Mouse (Mus musculus) MEL (cell line): Measurements from ENCODE around the gene Socs7.

Experiments used
- CHD1 ChIP-seq: IDR thresholded peaks from 2 replicates; pipeline ENCODE4 v1.6.1; 2012; ENCODE audit warnings: low read depth, mild to moderate bottlenecking, inconsistent platforms, low read length, improper control_type of control experiment
- CTCF ChIP-seq, 3 experiments: IDR thresholded peaks in 2 of 3; conservative IDR thresholded peaks in 1 of 3; 2 replicates each; pipeline ENCODE4 v1.5.1; 2011 to 2012; ENCODE audit warnings: low read length in 3 of 3, low read depth in 2 of 3, mild to moderate bottlenecking in 2 of 3, improper control_type of control experiment in 1 of 3, inconsistent platforms in 1 of 3, mixed read lengths in 1 of 3, moderate library complexity in 1 of 3; ENCODE audit not compliant: control insufficient read depth in 1 of 3, insufficient read depth in 1 of 3, poor library complexity in 1 of 3, severe bottlenecking in 1 of 3
- E2F4 ChIP-seq: IDR thresholded peaks from 2 replicates; pipeline ENCODE4 v1.6.1; 2011; ENCODE audit warnings: low read depth, low read length, improper control_type of control experiment, borderline replicate concordance
- EP300 ChIP-seq, 2 experiments: IDR thresholded peaks; 2 replicates each; pipeline ENCODE4 v1.6.1; 2011; ENCODE audit warnings: improper control_type of control experiment in 2 of 2, low read length in 2 of 2, low read depth in 1 of 2, mild to moderate bottlenecking in 1 of 2
- JUND ChIP-seq: IDR thresholded peaks from 2 replicates; pipeline ENCODE4 v1.6.1; 2011; ENCODE audit warnings: low read depth, mild to moderate bottlenecking, improper control_type of control experiment, low read length
- KAT2A ChIP-seq: conservative IDR thresholded peaks from 2 replicates; pipeline ENCODE4 v1.6.1; 2012; ENCODE audit warnings: low read depth, low read length, improper control_type of control experiment, inconsistent platforms
- MAX ChIP-seq: IDR thresholded peaks from 2 replicates; pipeline ENCODE4 v1.6.1; 2011; ENCODE audit warnings: low read length, improper control_type of control experiment
- POLR2A ChIP-seq, 2 experiments: IDR thresholded peaks; 2 replicates each; pipeline ENCODE4 v1.6.1; 2011 to 2012; ENCODE audit warnings: low read length in 2 of 2, mild to moderate bottlenecking in 2 of 2, control low read depth in 1 of 2, improper control_type of control experiment in 1 of 2, low read depth in 1 of 2, moderate library complexity in 1 of 2; ENCODE audit not compliant: control insufficient read depth in 1 of 2, insufficient read depth in 1 of 2, poor library complexity in 1 of 2

DNA sequence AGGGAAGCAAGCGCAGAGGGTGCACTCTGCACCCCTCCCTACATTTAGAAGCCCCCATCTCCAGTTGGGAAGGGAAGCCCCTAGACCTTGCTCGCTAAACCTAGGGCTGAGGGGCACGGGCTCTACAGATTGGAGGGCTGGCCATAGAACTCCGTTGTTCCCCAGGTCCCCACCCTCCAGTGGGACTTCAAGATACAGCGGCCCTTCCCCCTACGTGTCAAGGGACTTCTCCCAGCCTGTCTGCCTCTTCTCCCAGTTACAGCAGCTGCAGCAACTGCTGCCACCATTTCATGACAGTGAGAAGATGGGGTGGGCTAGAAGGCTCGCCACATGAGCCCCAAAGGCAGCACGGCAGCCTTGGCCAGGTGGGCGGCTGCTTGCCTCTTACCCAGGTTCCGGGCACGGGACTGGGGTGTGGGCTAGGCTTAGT, 42.4 kb downstream of the Socs7 start:
- TF ChIP-seq KAT2A (no peak), EP300 (IDR thresholded peaks at IDR 0.05; ENCODE audit: low read depth in 1 of 2, low read length in 2 of 2) (no peak), CTCF (IDR thresholded peaks at IDR 0.05 in 2 of 3, conservative IDR thresholded peaks at IDR 0.05 in 1 of 3; ENCODE audit: control insufficient read depth in 1 of 3, insufficient read depth in 1 of 3, low read depth in 2 of 3, low read length in 3 of 3, poor library complexity in 1 of 3, severe bottlenecking in 1 of 3) (no peak), POLR2A (IDR thresholded peaks at IDR 0.05; ENCODE audit: control insufficient read depth in 1 of 2, insufficient read depth in 1 of 2, low read depth in 1 of 2, low read length in 2 of 2, poor library complexity in 1 of 2) (no peak), CHD1 (no peak), MAX (no peak), E2F4 (no peak), JUND (no peak)
